Mouse (Mus musculus) spleen, adult 2 months (tissue): ENCODE results near the gene Ctrb1.

Experiments used
- CTCF ChIP-seq: fragments of 200-500 bp; IDR thresholded peaks from 2 replicates; pipeline ENCODE4 v1.5.1; 2011; ENCODE audit warnings: mild to moderate bottlenecking, inconsistent platforms; ENCODE audit not compliant: insufficient read depth, insufficient read length, insufficient replicate concordance; ENCODE audit errors: extremely low read depth
- POLR2A ChIP-seq: fragments of 200-500 bp; IDR thresholded peaks from 2 replicates; pipeline ENCODE4 v1.6.1; 2011; ENCODE audit warnings: low read depth, low read length, inconsistent platforms

GRCm38 (mm10) chr8:111733581-111734243, 42.9 kb upstream of the Ctrb1 start:
- no peak for TF ChIP-seq POLR2A
- no peak for TF ChIP-seq CTCF
